Mouse (Mus musculus): ENCODE measurements around the gene Rufy3. TPM values are rescaled to one million over a fixed set of nuclear protein-coding genes. Genes with fewer than 3 reads are reported as not detected.

The Rufy3 gene
- total RNA-seq, 1 experiment from 2014 or later = 24.2 TPM

- no peak for DNase-seq
These were observed 64.3 kb downstream of the Rufy3 start for GRCm38 (mm10) chr5:88629125-88629524.

DNA sequence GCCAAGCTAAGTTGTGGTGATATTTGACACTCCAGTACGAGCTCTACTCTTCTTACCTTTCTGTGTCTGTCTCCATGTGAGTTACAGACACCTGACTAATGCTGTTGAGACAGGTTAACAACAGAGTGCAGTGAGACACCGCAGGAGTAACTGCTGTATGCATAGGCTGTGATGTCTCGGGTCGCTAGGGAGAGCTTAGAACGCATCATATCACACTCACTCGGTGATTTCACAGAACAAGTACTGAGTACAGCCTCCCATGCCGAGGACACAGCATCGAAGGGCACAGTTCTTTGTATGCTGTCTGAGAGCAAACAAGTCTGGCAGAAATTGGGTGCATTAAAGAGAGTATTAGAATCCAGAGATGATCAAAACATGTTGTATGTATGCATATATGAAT is 65.1 kb downstream of the Rufy3 start:
- no peak for DNase-seq

- DNase-seq = peak; percentile 66
These were observed 66.0 kb downstream of the Rufy3 start for GRCm38 (mm10) chr5:88630883-88631282.

- DNase-seq = no peak
These were observed 66.7 kb downstream of the Rufy3 start for GRCm38 (mm10) chr5:88631545-88631944.

DNA sequence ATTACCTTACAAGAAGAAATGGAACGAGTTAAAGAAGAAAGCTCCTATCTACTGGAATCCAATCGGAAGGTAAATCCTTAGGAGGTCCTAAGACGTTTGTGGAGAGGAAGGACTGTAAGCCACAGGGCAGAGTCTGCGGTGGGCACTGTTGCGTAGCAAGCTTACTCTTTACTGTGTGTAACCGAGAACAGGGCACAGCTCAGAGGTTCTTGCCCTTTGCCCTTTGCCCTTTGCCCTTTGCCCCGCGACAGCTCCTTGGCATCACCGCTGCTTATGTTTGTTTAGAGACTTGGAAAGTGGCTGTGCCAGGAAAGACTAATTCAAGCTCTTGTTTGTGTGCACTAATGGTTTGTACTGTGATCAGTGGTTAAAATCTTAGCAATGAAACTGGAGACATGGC is 67.6 kb downstream of the Rufy3 start:
- no peak for DNase-seq

DNA sequence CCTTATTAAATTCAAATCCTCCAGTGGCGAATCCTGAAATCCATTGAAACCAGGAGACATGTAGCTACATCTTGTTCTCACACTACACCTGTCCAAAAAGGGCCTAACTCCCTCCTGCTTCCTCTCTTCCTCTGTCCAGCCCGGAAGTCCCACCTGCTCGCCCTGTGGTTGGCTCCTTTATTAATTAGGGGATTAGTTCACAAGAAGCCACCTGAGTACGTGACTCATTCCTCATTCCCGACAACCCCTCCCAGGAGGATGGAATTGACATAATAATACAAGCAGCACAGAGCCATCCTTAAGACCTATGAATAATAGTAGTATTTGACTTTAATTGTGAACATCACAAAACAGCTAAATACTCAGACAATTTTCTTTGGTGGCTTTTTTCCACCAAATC is 69.2 kb downstream of the Rufy3 start:
- DNase-seq = no peak

GRCm38 (mm10) chr5:88642786-88643185 is 77.9 kb downstream of the Rufy3 start:
- peak; percentile 76 for DNase-seq

DNA sequence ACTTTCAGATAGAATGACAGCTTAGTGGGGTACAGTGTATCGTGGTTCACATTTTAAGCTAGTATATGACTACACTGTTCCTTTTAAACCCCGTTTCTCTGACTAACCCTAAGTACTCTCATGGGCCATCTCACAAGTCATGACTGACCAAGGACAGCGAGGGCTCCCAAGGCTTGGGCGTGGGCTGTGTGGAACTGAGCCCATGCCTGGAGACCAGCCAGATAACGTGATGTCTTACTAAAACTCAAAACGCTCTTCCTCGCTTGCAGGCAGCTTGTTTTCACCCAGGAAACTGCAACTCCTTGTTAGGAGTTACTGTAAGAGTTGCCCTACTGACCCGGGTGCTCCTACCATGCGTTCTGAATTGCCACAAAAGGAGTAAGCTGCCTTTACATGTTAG is 78.7 kb downstream of the Rufy3 start:
- DNase-seq = peak; percentile 88

- DNase-seq = no peak
These were observed 80.1 kb downstream of the Rufy3 start for GRCm38 (mm10) chr5:88644901-88645300.

- no peak for DNase-seq
These were observed 80.6 kb downstream of the Rufy3 start for GRCm38 (mm10) chr5:88645405-88645804.

GRCm38 (mm10) chr5:88649250-88650173 is 84.7 kb downstream of the Rufy3 start:
- DNase-seq = no peak

GRCm38 (mm10) chr5:88652589-88652988 is 87.7 kb downstream of the Rufy3 start:
- DNase-seq = peak; percentile 20

- no peak for DNase-seq
These were observed 93.0 kb downstream of the Rufy3 start for GRCm38 (mm10) chr5:88657868-88658267.

DNA sequence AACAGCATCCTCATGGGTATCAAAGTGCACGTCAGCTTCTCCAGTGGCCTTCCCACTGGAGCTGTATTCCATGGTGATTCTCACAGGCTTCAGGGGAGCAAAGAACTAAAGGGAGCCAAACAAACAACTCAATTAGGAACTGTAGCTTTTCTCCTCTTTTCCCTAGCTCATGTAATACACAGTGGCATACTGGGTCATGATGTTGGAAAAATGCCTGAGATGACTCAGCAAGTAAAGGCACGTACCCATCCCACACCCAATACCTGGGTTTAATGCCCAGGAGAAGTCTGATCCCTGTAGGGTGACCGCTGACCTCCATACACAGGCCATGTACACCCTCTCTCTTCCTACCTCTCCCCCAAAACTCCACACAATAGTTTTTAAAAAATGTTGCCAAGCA is 98.3 kb downstream of the Rufy3 start:
- no peak for DNase-seq

DNA sequence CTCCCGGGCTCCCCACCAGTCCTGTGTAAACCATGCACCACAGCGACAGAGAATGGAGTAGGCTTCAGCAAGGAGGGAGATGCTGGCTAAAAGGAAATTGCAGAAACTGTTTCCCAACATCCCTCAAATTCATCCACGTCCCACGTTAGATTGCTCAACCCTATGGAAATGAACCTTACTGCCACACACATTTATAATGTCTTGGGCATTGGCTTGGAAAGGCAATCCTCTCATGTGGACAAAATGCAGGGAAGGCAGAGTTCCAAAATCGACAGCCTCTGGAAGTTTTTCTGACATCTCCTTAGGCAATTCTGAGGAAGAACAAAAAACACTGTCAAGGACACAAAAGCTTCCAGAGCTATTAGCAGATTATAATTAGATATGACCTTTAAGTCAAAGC is 99.0 kb downstream of the Rufy3 start:
- DNase-seq = no peak

DNA sequence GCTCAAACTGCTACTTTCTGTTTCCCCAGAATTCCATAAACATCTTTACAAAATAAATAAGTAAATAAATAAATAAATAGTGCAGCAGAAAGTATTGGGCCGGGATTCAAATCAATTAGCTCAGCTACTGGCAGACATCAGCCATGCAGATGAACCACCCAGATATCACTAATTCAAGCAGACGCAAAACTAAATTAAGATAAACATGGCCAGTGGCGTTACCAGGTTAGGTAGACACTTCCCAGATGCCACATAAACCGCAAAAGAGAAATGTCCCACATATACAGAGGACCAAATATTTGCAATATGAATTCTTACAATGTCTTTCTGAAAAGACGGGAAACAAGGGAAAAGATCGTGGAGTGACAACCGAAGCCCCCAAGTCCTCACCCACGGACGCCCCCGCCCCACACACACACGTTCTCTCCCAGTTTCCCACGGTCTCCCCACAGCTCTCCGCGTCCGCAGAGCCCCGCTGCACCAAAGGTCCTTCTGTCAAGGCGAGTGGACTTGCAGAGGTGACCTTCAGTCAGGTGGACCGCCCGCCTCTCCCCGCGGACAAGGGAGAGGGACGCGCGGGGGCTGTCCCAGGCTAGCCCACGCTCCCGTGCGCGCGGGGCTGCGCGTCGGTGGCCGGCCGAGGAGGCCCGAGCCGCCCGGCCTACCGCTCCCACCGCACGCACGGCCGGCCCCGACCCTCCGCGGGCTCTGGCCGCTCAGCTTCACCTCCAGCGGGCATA is 110.0 kb downstream of the Rufy3 start:
- DNase-seq = peak; percentile 73

- DNase-seq = peak; percentile 97
These were observed 110.9 kb downstream of the Rufy3 start, which contains the start of gene Grsf1 for GRCm38 (mm10) chr5:88675443-88676387. Gene Grsf1 (minus strand): TSS chr5:88676171.

DNA sequence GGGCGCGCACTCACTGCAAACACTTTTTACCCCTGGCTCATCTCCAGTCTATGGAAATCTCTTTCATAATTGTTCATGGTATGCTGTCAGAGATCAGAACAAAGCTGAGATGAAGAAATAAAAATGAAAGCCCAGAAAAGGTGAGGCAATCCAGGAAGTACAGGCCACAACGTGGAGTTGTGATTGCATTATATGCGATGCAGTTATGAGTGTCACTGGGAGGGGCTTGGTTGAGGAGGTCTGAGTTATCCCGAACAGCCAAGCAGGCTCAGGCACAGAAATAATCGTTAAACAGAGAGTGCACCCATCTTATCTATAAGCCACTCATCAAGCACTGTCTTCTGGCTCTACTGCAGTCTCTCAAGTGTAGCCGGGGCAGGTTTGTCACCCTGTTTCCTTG is 114.1 kb downstream of the Rufy3 start:
- DNase-seq = no peak

GRCm38 (mm10) chr5:88679341-88679740 is 114.5 kb downstream of the Rufy3 start:
- no peak for DNase-seq

DNA sequence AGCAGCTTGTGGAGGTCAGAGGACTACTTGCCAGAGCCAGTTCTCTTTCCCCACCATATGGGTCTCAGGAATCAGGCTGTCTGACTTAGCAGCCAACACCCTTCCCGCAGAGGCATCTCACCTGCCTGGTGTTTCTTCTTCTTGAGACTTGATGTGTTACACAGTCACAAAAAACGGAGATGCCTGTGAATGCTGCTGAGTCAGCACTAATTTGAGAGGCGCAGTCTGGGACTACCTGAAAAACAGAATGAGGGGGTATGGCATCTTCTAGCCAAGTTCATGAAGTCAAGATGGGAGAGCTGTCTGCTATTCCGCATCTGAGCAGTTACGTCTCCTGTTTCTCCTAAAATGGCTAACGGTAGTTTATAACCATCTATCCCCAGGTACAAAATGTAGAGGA is 115.7 kb downstream of the Rufy3 start:
- DNase-seq = no peak

- DNase-seq = no peak
These were observed 118.9 kb downstream of the Rufy3 start for GRCm38 (mm10) chr5:88683706-88684105.

DNA sequence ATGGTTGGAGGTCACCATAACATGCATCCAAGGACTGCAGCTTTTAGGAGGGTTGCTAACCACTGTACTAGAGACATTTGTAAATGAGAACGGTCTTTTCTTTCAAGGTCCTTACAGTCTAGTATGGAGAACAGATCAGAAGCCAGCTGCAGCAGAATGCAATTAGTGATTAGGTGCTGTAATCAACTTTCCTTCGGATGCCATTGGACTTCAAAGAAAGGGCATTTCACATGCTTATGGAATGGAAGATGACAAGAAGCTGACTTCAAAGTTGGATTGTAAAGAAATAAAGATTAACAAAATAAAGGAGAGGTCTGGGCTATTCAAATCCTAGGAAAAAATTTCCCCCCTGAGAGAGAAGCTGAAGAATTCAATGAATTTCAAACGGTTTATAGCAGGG is 119.4 kb downstream of the Rufy3 start:
- no peak for DNase-seq

All from adrenal gland, postnatal 14 days (tissue).